Mouse (Mus musculus) kidney, adult 2 months (tissue): ENCODE data around the gene Fdx1l.

ENCODE experiments used
- CTCF ChIP-seq: fragments of 200-500 bp; conservative IDR thresholded peaks from 2 replicates; pipeline ENCODE4 v1.5.1; 2011; ENCODE audit warnings: low read depth, mild to moderate bottlenecking, control low read depth, low read length, moderate library complexity, mixed read lengths; ENCODE audit not compliant: insufficient read depth, insufficient read length
- POLR2A ChIP-seq: fragments of 200-500 bp; IDR thresholded peaks from one replicate; pipeline ENCODE4 v1.6.1; 2011; ENCODE audit warnings: low read depth, low read length, control low read depth

- TF ChIP-seq CTCF (no peak), POLR2A (no peak)
Observed at GRCm38 (mm10) chr9:21041308-21041707, 32.1 kb downstream of the Fdx1l start.
